Mouse (Mus musculus) CD4-positive, CD25-positive, alpha-beta regulatory T cell, adult 2 months (primary cell): ENCODE measurements around the gene Smtnl1.
"Not testable (repeated sequence)": the region's sequence is repeated elsewhere in the genome, so short reads cannot be mapped to it uniquely, and the experiment has no call there.

Experiments
- DNase-seq: peaks from one replicate; pipeline ENCODE4 v3.0.0-alpha.2; 2012; ENCODE audit warnings: low read depth, low spot score

Gene Smtnl1

GRCm38 (mm10) chr2:84838593-84838949, 16.1 kb upstream of the Smtnl1 start, which contains the start of gene Slc43a1:
Slc43a1 (plus strand) TSS chr2:84838850.
- no peak for DNase-seq

GRCm38 (mm10) chr2:84837817-84838592, 15.6 kb upstream of the Smtnl1 start:
- DNase-seq = peak; percentile 37

GRCm38 (mm10) chr2:84837107-84837506, 14.7 kb upstream of the Smtnl1 start:
- DNase-seq = peak; percentile 13

DNA sequence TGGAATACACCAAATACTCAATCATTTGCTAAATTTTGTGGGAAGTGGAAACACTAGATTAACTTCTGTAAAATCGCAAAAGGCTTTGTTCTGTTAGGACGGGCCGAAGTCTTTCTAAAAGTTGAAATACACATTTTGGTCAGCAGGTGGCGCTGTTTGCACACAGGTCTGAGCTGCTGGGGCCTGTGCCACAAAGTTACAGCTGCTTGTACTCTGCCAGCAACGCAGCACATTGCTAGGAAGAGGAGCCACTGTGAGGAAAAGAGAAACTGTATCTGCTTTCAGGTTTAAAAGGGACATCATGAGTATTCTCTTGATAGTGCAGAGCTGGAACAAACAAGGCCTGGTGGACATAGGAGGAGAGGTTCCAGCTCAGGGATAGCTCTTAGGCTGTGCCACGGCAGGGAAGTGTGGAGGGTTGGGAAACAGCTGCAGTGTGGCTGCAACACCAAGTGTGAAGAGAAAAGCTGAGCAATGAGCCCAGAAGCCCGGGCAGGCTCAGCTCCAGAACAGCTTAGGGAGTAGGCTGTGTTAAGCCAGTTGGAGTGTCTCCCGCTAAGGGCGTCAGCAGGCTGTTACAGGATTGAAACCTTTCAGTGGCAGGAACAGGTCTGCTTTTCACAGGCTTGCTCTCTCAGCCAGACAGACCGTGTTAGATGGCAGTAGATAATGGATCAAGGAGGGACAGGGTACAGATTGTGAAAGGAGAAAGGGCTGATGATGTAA, 9.4 kb upstream of the Smtnl1 start:
- peak; percentile 90 for DNase-seq

GRCm38 (mm10) chr2:84827283-84827920, 5.0 kb upstream of the Smtnl1 start:
- DNase-seq = peak; percentile 40

DNA sequence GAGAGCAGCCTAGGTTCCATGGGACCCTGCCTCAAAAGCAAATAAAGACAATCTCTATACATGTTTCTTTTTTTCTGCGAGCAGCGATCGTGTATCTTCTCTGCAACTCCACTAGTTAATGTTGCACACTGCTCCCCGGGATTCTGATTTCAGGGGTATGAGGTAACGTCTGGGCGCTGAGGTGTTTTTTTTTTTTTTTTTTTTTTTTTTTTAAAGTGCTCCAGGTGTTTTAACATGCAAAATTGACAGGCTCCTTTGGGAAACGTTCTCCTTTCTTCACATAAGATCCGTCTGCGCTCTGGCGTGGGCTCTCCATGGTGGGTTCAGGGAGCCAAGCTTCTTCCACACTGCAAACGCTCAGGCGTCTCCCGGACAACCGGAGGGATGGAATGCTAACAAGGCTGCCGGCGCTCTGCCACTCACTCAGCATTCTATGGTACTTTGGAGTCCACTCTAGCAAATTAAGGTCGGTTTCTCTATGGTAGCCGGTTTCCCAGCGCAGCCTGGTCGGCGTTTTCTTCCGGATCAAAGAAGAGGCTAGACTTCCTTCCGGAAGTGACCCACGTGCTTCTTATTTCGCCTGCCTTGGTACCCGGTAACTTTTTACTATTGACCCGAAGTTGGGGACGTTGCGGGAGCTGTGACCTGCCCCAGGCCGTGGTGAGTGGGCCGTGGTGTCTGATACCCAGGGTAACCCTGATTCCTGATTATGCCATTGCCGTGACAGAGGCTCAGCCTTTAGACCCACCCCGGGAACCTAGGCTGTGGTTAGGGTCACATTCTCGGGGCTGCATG, 4.2 kb upstream of the Smtnl1 start, which contains the start of gene Timm10:
TSS of gene Timm10 (plus strand) at position 510 of the 795 bp plus-strand sequence.
- DNase-seq = peak; percentile 86

- DNase-seq = no peak
These were observed 785 bp upstream of the Smtnl1 start for GRCm38 (mm10) chr2:84823237-84823636.

- DNase-seq = no peak
These were observed 2.6 kb downstream of the Smtnl1 start for GRCm38 (mm10) chr2:84819861-84820260.

DNA sequence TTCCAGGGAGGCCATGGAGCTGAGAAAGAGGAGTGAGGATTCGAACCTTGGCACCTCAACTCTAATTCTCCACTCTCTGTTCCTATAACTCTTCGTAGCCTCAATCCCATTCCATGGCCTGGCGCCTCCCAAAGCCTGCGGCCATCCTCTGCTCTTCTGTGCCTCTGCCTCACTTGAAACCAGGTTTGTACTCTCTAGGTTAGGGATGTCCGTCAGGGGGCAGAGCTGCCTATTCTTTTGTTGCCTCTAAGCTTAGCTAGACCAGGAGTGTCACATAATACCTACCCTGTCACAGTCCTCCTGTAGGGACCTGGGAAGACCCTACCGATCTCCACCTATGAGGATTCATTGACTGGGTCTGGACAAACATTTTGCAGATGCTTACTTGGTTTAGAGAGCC, 9.8 kb downstream of the Smtnl1 start:
- no peak for DNase-seq

- DNase-seq = no peak
These were observed 10.6 kb downstream of the Smtnl1 start for GRCm38 (mm10) chr2:84811880-84812279.

GRCm38 (mm10) chr2:84810886-84811577, 11.4 kb downstream of the Smtnl1 start:
- peak; percentile 85 for DNase-seq

DNA sequence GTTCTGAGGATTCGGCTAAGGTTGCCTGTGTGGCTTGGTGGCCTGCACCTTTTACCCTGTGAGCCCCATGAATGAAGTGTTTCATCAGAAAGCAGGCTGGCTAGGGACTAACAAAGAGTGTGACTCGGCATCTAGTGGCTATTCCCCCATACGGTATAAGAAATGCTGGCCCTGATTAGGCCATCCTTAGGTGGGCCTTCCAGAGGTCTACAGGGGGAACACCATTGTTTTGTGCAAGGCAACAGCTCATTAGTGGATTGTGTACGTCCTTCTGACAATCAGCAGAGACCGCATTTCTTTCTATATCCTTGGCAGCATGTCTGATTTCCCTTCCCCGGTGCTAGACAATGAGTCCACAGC, 11.9 kb downstream of the Smtnl1 start:
- no peak for DNase-seq

DNA sequence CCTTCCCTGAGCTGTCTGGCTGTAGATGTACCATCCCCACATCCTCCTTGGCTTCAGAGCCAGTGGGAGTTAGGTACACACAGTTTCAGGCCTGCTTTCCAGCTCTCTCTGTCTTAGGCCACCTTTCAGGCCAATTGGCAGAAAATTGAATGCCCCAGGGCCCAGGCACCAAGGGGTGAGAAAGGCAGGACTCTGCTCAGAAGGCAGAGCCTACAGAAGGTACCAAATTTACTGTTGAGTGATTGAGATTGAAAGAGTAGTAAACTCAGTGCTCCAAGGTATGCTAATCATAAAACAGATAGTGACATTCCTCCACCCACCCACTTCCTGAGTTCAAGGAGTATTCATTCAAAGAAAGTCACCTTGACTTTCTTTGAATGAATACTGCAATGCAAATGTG, 13.1 kb downstream of the Smtnl1 start:
- no peak for DNase-seq

DNA sequence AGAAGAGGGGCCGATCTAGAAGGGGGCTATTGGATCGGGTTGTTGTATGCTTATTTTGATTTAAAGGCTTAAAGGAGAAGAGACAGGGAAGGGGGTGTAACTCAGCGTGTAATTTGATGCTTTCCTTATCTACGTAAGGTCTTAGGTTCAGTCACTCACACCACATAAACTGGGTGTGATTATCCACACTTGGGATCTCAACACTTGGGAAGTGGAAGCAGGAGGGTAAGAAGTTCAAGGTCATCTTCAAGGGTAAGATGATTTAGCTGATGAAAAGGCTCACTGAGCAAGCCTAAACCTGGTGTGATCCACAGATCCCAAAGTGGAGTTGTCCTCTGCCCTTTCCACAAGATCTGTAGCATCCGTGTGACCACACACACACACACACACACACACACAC, 15.9 kb downstream of the Smtnl1 start:
- no peak for DNase-seq

DNA sequence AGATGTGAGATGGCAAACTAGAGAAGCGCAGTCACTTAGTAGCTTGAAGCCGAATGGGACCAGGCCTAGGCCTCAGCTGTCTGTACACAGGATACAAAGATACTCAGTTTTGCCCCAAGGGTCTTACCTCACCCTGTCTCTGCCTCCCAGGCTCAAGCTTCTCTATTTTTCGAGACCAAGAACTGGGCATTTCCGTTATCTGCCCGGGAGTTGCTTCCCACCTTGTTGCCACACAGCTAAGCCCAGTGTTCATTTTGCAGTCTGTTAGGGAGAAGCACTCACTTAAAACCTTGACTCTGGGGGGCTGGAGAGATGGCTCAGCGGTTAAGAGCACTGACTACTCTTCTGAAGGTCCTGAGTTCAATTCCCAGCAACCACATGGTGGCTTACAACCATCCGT, 18.5 kb downstream of the Smtnl1 start:
- no peak for DNase-seq

- DNase-seq = not testable (repeated sequence)
These were observed 21.2 kb downstream of the Smtnl1 start for GRCm38 (mm10) chr2:84801223-84801622.

- DNase-seq = peak; percentile 31
These were observed 22.1 kb downstream of the Smtnl1 start for GRCm38 (mm10) chr2:84800304-84800703.

- peak; percentile 87 for DNase-seq
These were observed 23.4 kb downstream of the Smtnl1 start for GRCm38 (mm10) chr2:84799041-84799561.

DNA sequence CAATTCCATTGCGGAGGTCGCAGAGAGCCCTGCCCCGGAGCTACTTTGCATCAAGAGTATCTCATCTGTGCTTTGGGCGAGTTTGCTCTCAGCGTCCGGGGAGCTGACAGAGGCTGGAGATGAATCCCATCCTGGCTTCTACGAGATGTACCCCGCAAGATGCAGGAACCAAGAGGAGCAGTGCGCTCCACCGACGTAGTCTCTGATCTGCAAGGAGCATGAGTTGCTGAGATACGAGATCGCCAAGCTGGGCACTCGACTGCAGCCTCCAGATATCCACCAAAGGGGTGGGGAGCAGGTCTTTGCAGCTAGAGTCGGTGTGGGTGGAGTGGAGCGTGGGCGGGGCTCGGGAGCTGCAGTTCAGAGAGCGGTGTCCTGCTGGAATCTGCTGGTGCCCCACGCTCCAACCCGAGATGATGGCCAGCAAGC, 23.9 kb downstream of the Smtnl1 start, which contains the start of gene Ube2l6:
TSS of gene Ube2l6 (plus strand) at position 336 of the 429 bp plus-strand sequence.
- peak; percentile 75 for DNase-seq

DNA sequence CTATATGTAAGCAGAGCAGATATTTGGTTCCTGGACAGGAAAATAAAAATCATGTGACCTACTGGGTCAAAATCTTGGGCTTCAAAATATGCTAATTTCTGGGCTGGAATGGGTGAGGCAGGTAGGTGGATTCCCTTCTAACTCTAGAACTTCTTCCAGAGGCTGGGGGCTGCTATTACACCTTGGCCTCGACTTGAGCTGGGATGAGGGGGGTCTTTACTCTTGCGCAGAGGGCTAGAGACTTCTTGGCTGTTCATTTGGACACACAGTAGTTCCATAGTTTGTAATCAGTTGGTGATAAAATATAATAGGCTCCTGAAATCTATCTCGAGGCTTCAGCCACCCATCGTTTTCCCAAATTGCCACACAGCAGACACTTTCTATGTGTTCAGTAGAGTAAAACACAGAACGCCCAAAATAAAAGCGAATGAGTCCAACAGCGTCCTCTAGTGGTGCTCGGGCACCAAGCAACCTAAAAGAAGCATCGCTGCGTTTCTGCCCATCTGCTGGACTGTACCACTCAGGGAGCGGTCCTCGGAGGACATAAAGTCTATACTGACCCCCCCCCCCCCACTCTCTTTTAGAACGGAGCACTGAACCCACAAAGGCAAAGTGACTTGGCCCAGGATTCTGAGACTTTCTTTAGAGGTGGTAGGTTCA, 24.5 kb downstream of the Smtnl1 start:
- peak; percentile 83 for DNase-seq
